Mouse (Mus musculus) left cerebral cortex, adult 8-10 months (tissue): Measurements from ENCODE around the gene Robo1. TPM values are rescaled to one million over a fixed set of nuclear protein-coding genes. Genes with fewer than 3 reads are reported as not detected.
A peak's percentile ranks its signal among the peaks of the same experiment; 100 is the strongest.
"Not testable (repeated sequence)": the region's sequence is repeated elsewhere in the genome, so short reads cannot be mapped to it uniquely, and the experiment has no call there.

ENCODE experiments used
- DNase-seq, 2 experiments: peaks; one replicate each; pipeline ENCODE4 v3.0.0; 2022; ENCODE audit warnings: low spot score in 2 of 2
- total RNA-seq, 4 experiments: library from RNA; stranded (reverse); gene quantifications; 2 replicates each; pipeline ENCODE4 v1.2.4; 2022

The Robo1 gene
- total RNA-seq, 4 experiments from 2014 or later: 45.4 to 53.5 (median 48.6) TPM

DNA sequence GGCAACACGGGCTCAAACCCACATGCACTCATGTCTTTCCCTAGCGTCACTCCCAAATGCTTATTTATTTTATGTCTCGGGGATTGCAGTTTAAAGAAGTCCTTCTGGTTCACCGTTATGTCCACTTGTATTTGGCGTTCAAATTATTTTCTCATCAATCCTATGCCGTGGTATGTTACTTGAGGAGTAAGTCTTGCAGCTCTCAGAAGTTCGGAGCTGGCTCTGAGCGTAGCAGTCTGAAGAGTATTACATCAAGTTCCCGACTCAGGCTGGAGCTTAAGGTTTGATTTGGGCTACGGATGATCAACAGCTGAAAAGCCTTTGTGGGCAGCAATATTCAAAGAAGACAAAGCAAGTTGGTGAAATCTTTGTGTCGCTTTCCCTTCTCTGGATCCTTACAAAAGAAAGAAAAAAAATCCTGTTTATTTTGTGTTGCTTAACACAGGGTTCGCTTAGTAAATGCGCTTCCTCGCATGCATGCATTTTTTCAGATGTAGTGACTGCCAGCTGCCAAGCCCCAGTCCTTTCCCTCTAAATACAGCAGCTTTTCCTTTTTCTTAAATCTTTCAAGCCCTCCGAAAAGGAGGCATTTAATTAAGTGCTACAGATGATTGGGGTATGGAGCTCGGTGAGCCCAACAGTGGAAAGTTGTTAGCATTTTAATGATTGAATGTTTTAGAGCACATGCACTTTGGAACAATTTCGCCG lies 136.5 kb downstream of the Robo1 start:
- DNase-seq: no peak

DNA sequence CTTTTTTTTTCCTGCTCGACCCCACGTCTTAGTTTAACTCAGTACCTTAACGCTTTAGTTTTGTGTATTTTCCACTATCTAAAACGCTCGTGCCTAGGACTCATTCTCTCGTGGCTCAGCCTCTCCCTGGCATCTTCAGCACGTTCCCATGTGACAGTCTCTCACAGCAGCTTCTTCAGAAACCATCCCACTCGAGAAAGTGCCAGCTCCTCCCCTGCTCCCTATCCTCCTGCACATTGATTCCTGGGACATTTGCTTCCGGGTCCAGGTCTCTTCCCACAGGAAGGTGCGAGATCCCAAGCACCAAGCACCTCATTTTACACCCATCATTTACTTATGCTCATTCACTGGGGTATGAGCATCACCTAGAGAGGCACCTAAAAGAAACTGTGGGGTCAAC lies 150.0 kb downstream of the Robo1 start:
- peak in 1 of 2 experiments; percentile 7 for DNase-seq

DNA sequence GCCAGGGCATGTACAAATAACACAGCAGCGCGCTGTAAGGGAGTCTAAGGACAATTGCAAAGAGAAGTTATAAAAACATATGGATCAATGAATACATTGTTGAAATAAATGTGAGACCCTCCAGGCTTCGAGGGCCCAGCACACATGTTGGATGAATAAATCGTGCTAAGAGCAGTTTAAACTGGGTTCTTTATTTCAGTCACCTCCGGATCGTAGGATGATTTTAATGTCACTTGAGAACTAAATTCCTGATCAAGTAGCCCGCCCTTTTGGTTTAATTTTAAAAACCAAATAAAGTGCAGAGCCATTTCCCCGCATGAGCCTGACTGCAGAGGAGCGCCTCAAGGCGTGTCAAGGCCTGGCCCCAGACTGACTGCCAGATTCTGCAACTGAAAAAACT lies 150.5 kb downstream of the Robo1 start:
- no peak for DNase-seq

DNA sequence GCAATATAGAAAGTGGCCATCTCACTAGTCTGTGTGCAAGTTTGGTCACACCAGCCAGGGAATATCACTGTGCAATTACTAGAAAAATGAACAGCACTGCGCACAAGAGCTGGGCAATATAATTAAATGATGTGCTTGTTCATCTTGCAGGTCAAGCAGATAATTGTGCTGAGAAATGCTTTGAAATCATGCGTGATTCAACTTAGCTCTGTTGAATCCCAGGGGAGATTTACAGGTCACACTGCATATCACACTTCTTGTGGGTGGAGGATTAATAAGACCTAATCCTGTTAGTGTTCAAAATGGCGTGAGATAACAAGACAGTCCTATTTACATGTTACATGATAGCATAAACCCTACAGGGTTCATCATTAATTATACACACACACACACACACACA lies 157.6 kb downstream of the Robo1 start:
- DNase-seq: no peak

DNA sequence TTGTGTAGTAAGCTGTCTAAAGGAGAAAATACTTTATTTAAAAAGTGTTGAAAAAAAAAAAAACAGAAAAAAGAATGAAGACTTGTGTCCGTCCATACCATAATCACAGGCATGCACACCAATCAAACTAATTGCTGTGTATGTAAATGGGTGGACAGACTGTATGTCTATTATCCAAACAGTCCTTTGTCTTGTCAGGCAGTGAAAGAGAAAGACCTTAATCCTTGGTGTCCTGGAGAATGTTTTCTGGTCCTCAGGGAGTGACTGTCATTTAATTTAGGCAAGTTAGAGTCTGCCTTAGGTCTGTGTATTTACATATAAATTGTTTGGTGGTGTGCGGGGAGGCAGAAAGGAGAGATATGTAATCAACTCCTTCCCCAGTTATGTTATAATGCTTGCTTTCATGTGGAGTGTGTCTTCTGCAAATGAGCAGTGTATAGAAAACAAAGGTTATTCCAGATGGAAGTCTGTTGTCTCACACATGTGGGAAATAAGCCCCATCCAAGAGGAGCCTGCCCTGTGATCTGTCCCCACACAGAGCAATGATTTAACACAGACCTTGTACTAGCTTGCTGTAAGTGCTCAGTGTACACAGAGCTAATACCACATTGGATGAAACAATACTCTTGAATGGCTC lies 162.0 kb downstream of the Robo1 start:
- no peak for DNase-seq

DNA sequence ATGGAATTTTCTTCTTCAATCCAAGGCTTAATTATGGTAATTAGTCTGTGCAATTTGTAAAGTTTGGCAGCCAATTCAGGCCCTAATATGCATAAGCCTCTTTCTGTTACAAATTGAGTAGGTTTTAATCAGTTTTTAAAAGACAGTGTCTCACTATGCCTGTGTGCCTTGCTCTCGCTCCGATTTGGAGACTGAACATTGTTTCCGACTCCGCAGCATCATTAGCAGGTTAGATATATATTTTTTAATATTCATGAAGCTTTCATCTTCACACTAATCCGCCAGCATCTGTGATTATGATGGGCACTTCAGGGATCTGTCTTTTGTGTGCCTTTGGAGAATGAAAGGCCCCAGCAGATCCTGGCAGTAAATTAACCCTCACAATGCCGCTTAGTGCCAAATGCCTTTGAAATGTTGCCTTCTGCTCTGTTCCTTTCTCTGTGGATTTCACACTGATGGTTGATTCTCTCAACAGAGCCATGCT lies 202.7 kb downstream of the Robo1 start:
- peak in 1 of 2 experiments; percentile 6 for DNase-seq

DNA sequence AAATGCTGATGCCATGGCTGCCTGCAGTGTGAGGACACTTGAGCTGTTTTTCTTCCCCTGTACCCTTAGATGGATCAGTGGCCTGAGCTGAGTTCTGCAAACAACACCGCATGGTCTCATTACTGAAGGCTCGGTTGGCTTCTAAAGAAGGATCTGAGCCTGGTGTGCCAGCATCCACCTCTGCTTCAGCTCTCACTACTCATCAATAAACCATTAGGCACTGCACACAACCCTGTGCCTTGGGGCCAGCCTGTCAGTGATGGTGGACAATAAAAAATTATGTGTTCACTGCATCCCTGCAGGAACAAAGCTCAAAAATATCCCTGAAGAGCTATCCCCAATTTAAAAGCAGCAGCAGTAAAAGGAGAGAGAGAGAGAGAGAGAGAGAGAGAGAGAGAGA lies 223.2 kb downstream of the Robo1 start:
- no peak for DNase-seq

DNA sequence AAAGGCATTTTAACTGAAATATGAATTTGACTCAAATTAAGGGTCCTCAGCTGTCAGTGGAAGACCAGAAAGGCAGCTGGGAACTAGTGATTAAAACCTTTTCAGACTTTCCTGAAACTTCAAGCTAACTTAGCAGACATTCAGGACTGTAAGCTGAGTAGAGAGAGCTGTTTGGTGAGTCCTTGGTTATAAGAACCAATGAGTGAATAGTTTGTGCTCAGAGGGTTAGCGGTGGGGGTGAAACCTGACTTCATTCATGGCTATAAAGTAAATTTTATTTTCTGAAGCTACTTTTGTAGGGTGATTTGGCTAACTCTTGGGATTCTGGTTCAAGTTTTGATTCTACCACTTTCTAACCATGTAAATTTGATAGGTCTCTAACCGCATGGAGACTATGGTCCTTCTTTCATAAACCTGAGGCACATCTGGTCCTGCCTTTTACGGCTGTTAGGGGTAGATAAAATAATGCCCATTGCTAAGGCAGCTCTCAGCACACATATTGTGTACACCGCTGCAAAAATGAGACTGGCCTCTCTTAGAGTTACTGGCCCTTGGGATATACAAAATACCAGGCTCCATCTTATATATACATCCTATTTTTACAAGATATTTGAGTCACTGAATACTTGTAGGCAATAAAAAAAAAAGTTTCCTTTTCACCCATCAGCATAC lies 225.9 kb downstream of the Robo1 start:
- DNase-seq: no peak

DNA sequence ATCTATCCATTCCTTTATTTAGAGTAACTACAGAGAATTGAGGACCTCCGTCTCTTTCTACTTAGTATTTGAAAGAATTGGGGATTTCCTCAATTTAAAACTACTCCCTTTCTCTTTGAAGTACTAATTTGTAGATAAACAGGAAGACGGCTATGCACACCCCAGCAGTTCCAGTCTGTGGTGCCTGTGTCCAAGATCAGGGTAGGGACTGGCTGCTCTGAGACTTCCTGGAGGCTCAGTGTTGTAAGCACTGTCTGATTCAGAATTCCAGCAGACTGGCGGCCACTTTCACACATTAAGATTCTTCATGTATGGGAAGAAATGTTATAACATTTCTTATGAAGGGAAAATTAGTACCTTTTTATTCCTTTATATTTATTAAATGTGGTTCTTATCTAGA lies 230.1 kb downstream of the Robo1 start:
- DNase-seq: no peak

DNA sequence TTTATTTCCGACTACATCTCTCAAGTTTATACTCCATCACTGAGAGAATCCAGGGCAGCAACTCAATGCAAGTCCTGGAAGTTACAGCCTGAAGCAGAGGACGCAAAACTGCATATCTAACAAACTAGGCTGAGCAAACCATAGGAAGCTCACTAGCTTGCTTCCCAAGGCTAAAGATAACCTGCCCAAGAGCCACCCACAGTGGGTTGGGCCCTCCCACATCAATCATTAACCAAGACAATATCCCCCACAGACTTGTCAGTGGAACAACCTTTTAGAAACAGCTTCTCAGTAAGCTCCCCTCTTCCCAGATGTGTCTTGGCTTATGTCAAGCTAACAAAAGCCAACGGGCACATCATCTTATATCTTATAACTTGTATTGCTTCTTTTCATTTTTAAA lies 235.8 kb downstream of the Robo1 start:
- no peak for DNase-seq

DNA sequence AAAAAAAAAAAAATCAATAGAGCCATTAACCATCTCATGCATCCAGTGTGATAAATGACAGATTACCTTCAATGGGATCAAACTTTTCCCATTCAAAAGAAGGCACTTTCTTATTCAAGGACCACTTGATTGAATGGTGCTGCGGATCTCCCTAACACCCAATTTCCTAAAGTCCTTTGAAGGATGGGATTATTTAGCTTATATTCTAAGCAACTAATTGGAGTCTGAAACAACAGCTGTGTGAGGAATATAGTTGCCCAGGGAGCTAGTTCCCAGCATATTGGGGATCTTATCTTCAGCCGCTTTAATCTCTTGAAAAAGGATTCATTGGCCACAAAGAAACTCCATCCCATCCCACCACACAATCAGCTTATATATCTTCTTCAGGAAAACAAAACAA lies 236.8 kb downstream of the Robo1 start:
- no peak for DNase-seq

DNA sequence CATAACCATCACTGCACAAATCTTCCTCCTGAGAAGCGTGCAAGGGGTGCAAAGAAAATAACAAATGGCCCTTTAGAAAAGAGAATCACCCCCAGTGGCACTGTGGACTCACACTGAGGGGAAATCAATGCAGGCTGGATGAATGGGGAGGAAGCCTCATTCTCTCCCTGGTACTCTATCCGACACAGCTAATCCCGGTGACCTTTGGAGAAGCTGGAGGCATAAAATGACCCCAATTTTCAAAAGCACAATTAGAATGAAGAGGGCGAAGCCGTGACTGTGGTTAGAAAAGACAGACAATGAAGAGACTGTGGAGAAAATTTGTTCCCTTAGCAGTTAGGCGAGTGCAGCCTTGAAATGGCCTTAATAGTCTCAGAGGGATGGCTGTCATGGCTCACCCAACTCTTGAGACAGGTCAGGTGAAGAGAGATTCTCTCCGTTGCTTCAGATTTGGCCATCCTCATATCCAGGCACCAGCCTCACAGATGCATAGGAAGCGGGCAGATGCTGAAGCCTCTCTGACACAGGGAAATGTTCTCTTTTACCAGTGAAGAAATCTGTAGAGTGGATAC lies 243.7 kb downstream of the Robo1 start:
- DNase-seq: no peak

DNA sequence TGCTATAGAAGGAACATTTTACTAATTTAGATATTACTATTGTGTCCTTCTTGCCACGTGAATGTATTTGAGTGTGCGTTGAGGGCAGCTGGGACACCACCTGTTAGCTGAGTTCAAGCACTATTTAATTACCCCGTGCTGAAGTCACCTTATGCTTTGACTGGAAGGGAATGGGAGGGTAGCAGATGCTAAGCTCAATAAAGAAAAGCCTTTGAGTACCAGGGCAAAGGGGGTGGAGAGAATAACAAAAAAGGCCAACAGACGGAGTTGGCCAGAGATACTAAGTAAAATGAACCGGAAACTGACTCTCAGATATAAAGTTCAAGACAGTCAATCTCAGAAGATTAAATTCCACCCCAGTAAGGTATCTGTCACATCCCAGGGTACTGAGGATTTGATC lies 245.6 kb downstream of the Robo1 start:
- DNase-seq: no peak

DNA sequence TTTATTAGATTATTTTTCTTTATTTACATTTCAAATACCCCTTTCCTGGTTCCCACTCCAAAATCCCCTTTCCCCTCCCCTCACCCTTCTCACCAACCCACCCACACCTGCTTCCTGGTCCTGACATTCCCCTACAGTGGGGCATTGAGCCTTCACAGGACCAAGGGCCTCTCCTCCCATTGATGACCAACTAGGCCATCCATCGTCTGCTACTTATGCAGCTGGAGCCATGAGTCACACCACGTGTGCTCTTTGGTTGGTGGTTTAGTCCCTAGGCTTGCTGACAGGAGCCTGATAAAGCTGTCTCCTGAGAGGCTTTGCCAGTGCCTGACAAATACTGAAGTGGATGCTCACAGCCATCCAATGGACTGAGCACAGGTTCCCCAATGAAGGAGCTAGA lies 254.0 kb downstream of the Robo1 start:
- DNase-seq: not testable (repeated sequence)

DNA sequence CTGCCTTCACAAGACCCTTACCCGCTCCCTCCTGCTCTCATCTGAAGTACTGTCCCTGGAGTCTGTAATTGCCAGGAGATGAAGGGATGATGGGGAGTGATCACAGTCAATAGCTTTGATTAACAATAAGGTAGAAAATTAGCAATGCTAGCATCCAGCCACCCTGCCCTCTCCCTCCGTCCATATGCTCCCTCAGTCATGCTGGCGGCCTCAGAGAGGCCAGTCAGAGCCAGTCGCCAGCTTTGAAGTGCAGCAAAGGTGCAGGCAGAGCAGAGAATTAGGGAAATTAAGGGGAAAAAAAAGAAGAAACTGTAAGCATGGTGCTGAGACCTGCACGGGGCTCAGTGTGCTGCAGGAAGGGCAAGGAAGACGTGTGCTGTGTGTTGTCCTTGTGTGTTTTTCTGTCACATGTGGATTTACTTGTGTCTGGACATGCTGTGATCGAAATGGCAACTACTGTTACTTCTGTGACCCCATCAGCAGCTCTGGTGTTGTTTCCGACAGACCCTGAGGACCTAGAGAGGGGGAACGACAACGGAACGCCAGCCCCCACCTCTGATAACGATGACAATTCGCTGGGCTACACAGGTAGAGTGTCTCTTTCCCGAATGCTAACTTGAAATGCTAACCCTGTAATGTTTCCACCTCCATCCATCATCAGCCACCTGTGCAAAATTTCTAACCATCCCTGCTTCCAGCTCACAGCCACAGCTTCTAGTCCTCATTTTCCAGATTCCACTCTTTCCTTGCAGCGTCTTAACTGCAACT lies 255.3 kb downstream of the Robo1 start:
- no peak for DNase-seq

DNA sequence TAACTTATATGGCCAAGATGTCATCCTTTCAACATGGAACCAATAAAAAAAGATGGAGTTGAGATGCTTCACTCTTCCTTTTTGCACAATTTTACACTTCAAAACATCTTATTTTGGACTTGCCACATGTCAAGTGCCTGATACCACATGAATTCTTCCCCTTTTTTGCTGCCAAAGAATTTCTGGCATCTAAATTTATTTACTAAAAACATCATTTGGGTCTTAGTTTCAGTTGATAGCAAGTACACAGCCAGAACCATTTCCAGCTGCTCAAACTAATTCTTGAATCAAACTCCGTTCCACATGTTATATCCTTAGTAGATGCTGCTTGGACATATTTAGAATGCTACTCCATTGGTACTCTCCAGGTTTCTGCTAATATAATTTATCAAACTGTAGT lies 267.1 kb downstream of the Robo1 start:
- no peak for DNase-seq

DNA sequence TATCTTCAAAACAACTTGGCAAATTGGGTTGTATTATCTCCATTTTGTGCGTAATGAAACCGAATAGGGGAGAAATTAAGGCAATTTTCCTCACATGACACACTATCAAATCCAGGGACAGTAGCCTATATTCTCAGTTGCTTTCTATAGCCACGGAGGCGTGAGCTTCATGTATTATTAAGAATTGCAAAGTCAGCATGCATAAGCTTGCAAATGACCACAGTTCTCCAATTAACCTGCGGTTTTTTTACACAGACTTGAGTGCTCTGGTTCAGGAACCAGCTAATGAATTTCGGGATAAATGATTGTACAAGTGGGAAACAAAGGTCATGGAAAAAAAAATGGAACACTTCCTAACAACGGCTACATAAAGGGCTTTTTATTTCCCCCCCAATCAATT lies 268.9 kb downstream of the Robo1 start:
- no peak for DNase-seq

DNA sequence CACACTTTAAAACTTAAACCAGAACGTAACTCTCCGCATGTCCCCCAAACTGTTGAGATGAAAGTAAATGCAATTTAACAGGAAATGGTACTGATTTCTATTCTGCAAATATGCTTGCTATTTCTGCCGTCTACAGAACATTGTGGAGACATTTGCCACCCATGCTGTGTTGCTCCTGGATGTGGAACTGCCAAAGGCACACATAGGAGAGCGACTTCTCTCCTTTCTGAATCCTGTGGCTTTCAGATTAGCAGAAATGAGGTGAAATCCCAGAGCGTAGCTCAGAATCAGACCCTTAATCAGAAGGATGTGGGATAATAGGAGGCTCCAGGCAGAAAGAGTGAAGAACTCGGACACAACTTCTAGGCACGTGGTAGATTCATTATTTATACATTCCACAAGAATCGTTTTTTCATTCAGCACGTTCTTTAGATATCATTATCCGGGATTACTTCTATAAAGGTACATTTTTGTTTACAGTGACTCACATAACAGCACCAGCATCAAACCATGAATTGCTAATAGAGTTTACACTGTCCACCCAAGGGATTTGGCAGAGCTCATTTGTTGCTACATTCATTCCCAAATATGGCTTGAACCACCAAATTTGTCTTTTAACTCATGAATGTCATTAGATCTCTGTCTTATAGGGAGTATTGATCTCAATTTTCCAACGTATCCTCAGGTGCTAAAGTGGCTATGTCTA lies 276.5 kb downstream of the Robo1 start:
- no peak for DNase-seq

DNA sequence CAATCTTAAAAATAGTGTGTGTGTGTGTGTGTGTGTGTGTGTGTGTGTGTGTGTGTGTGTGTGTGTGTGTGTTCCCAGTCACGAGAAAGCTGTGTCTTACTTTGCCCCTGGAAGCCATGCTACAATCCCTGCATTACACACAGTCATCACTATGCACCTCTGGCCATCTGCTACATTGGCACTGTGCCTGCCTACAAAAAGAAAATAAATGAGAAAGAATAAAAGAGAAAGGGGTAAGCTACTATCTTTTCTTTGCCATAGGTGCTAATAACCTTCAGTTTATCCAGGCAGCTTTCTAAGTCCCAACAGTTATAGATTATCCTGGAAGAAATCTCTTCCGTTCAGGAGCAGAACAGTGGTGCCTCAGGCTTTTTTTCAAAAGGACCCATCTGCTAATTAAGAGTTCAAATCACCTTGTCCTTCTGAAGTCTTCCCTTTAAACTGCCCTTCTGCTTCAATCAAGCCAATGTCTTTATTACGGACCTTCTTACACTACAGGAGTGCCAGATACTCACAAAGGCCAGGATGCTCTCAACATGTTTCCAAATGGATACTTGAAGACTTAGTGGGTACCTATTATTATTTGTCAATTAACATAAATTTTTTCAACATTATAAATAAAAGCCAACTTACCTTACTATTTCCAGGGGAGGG lies 277.2 kb downstream of the Robo1 start:
- no peak for DNase-seq

DNA sequence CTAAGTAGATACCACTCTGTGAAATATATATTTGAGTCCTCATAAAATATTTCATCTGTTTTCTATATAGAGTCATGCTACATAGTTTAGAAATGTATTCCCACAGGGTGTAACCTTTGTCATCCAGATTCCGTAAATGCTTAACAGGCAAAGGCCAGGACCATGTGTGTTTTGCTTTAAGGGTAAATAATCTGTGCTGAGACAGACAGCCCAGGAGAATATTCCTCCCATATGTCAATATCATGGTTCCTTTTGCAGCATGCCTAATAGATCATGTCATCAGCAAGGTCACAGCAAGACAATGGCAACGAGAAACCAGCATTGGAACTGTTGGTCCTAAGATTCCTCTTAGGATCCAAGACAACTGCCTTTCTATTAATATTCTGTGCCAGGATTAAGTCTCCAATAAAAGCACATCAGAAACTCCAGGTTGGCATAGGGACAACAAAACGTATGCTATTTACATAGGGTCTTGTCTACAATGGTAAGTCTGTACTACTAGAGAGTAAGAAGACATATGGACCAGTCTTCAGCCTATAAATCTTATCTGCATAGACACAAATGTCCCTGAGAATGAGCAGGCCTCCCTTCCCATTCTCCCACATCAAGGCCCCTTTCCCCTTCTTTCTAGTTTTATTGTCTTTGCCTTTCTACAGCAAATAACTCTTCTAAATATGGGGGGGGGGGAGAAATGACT lies 279.4 kb downstream of the Robo1 start:
- DNase-seq: no peak
